Mouse (Mus musculus) ovary, postnatal 36 days (tissue): ENCODE measurements at regions not wholly inside any gene's neighbourhood (a gene's known extent, or its start where the extent isn't known, plus 50 kb on each side); places are given as distances from the start of the nearest gene placed in this dataset.
"Not testable (repeated sequence)": the region's sequence is repeated elsewhere in the genome, so short reads cannot be mapped to it uniquely, and the experiment has no call there.

Source experiments
- DNase-seq: peaks from one replicate; pipeline ENCODE4 v3.0.0; 2022; ENCODE audit warnings: low spot score, mixed read lengths

DNA sequence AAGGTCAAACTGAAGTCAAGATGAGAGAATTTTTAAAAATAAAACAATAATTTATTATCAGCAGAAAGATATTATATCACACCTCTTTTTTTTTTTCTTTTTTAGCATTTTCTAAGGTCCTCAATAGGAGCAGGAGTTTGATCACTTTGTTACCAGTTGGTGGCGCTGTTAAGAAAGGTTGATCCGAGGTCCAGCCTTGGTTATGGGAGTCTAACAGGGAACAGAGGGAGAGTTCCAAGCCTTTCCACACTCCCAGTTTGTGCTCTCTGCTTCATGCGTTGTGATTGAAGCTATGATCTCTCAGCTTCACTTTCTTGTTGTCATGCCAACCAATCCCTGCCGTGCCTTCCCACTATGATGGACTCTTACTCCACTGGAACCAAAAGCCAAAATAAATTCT is 83.8 kb downstream of the Fam174a start:
- DNase-seq, result no peak

GRCm38 (mm10) chr1:95399764-95400163 is 86.3 kb downstream of the Fam174a start:
- DNase-seq, result no peak

- no peak for DNase-seq
These were observed 108.8 kb downstream of the Fam174a start for GRCm38 (mm10) chr1:95422253-95422652.

DNA sequence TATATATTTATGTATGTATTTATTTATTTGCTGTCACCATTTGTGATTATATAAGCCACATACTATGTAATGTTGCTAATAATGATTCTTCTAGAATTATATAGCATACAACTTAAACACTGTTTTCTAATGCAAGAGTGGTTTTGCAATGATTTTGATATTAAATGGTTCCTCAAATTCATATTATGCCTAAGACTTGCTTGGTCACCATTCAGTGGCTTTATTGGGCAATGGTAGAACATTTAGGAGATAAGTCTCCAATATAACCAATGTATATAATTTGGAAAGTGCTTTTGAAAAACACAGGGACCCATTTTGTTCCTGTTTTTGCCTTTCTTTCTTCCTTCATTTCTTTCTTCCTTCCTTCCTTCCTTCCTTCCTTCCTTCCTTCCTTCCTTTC is 112.0 kb downstream of the Fam174a start:
- DNase-seq, result no peak

- DNase-seq, result no peak
These were observed 123.7 kb downstream of the Fam174a start for GRCm38 (mm10) chr1:95437155-95437554.

DNA sequence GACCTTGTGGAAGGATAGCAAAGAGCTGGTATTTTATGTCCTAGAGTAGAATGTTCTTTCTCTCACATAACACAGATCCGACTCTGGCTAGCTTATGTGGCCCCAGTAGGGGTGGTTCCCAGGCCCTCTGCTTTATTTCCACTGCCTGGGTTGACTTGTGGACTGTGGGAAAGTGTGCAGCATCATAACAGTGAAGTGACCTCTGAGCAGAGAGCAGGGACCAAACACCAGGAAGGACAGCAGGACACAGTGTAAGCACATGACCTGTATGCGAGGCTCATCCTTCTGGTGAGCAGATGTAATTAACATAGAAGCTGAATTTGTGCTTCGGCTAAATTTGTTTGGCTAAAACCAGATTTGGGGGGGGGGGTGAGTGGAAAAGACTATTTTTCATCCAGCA is 132.1 kb downstream of the Fam174a start:
- DNase-seq, result no peak

DNA sequence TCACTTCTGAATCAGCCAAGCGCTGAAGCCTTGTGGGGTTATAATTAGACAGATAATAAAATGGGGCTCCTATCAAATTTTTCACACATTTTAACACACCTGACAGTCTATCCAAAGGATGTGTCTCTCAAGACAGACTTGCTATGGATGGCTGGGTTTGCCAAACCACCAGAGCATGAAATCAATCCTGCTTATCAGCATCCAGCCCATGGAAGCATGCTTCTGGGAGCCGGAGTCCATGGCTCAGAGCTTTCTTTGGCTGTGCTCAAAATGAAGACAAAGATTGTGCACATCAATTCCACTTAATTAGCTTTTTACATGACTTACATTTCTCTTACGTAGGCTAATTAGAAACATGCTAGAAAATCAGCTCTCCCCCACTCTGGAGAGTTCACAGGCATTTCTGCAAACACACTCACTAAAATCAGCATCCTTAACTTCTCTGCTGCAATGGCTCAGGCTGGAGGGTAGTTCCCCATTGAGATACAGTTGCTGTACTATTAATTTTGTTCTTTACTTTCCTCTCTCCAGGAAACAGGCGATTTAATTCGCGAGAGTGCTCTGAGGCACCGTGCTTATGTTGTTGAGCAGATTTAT is 135.6 kb downstream of the Fam174a start:
- DNase-seq, result no peak

GRCm38 (mm10) chr1:95450920-95451332 is 137.5 kb downstream of the Fam174a start:
- DNase-seq, result no peak

DNA sequence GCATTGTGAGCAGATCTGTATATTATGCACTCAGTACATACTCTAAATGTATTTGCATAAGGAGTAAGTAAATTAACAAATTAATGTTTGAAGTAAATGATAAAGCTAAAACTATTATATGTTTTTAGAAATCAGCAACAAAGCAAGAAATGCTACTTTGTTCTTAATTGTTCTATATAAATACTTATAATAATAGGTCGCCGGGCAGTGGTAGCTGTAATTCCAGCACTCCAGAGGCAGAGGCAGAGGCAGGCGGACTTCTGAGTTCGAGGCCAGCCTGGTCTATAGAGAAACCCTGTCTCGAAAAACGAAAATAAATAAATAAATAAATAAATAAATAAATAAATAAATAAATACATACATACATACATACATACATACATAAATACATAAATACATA is 138.3 kb downstream of the Fam174a start:
- peak; percentile 29 for DNase-seq

DNA sequence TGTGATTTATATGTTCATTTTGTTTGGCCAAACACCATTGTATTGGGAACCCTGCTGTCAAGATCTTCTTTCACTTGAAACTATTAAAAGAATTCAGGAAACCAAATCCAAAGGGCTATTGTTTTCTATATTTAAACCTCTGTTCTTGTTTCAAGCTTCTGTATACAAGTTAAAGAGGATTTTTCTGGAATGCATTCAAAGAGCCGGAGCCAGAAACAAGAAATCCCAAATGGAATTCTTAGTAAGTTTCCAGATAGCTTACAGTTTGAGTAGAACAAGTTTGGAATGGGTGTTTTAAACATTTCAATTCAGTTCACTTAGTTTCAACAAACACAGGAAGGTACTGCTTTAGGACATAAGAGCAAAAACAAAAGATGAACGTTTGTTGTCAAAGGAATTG is 140.8 kb downstream of the Fam174a start:
- DNase-seq, result no peak

GRCm38 (mm10) chr1:95459355-95459754 is 145.9 kb downstream of the Fam174a start:
- DNase-seq, result no peak

DNA sequence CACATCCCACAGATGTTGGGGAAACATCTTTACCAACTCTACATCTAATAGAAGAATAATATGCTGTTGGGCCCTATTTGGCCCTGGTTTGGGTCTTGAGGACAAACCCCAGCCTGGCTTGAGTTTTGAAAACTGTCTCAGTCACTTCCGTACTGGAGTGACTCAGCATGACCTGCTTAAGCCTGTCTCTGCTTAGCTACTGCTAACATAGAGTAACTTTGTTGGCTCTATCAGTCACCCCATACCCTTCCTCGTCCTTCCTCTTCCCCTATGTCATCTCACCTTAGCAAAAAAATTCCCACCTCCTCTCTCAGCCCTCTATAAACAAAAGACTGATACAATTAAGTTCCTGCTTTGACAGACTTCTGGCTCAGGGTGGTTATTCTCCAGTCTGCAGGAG is 154.7 kb downstream of the Fam174a start:
- DNase-seq, result no peak

DNA sequence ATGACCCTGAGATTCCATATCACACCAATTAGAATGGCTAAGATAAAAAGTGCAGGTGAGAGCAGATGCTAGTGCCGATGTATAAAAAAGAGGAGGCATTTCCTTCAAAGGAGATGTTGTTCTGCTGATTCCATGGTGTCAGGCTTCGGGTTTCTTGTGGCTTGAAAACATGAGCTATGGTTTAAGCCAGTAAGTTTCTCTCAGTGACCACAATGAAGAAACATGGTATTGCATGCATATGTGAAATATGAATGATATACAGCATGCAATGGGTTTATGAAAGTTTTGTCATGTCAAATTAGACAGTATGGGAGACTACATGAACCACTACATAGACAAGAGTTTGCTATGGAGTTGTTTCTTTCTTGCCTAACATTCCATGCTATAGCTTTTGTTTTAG is 155.3 kb downstream of the Fam174a start:
- no peak for DNase-seq

DNA sequence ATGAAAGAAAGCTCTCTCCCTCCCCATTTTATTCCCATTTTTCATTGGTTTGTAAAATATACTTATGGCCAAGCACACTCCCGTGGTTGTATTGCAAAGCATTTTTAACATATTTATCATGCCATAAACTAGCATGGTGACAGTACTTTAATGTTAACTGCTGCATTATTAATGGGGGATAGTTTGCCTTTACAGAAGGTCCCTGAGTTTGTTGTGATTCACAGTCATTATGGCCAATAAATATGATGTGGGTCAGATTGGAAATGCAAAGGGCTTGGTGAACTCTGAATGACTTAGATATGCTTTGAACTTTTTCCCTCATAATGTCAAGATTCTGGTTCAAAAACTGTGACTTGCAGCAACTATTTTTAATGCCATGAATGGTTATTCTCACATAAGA is 157.1 kb downstream of the Fam174a start:
- no peak for DNase-seq

- no peak for DNase-seq
These were observed 174.4 kb downstream of the St8sia4 start for GRCm38 (mm10) chr1:95493004-95493403.

GRCm38 (mm10) chr1:95500671-95501070 is 166.7 kb downstream of the St8sia4 start:
- not testable (repeated sequence) for DNase-seq

DNA sequence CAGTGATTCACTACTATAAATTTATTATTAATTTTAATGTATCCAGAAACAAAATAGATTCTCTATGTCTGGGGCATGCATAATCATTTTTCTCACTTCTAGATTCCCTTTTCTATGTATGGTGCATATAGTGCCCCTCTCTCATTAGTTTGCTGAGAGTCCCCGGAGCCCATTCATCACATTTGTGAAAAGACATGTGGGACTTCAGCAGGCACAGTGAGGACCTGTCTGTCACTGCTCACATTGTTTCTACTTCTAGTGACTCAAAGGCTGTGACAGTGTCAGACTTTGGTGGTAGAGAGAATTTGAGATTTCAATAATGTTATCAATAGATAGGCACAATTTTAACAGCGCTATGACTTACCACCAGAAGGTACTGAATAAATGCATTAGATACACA is 158.7 kb downstream of the St8sia4 start:
- no peak for DNase-seq

- DNase-seq, result no peak
These were observed 138.6 kb downstream of the St8sia4 start for GRCm38 (mm10) chr1:95528726-95529125.

GRCm38 (mm10) chr1:95531017-95531416 is 136.4 kb downstream of the St8sia4 start:
- DNase-seq, result no peak
